Mouse (Mus musculus): Measurements from ENCODE around the gene BC048403. TPM values are rescaled to one million over a fixed set of nuclear protein-coding genes. Genes with fewer than 3 reads are reported as not detected.

BC048403 gene
- polyA plus RNA-seq, 1 experiment from 2014 or later = 1.3 TPM

GRCm38 (mm10) chr10:121750175-121750574 lies 10.4 kb downstream of the BC048403 start:
- no peaks in the 10 kb centered on the region for H3K9me3 ChIP-seq (replicated peaks; ENCODE audit: control insufficient read depth, low read length)
- no peak overlapping the region for H3K4me2 ChIP-seq (ENCODE audit: low read depth, low read length)
- 83% methylated on average over 12 of the region's 12 CpGs for WGBS (ENCODE audit: insufficient replicate concordance)
- no peaks in the 10 kb centered on the region for H3K27me3 ChIP-seq (ENCODE audit: control insufficient read depth, insufficient read depth, low read depth, low read length)
- H3K9ac ChIP-seq (ENCODE audit: low read depth, low read length) = no peak overlapping the region
- H3K4me1 ChIP-seq (ENCODE audit: control insufficient read depth, low read depth, low read length) = no peaks in the 10 kb centered on the region
- no peak for ATAC-seq (ENCODE audit: low read depth)
- peaks cover 12% of the 10 kb centered on the region for H3K36me3 ChIP-seq (ENCODE audit: control insufficient read depth, insufficient read depth)
- no peak overlapping the region for H3K4me3 ChIP-seq (ENCODE audit: low read depth, low read length)
- H3K27ac ChIP-seq (ENCODE audit: low read length) = no peak overlapping the region

DNA sequence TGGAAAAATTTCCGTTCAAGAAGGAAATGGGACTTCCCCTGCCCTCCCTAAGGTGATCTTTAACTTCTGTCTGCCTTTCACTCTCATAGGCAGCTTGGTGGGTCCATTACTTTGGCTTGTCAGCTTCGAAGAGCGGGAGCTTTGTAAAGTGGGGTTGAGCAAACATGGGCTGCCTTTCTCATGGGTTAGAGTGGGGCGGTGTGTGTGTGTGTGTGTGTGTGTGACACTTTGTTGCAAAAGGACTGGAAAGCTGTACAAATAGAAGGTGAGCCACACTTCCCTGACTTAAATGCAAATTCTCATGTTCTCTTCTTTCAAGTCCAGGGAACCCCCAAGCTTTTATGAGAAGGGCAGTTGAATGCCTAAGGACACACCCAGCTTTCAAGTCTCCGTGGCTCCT lies 14.5 kb downstream of the BC048403 start:
- H3K4me1 ChIP-seq (ENCODE audit: control insufficient read depth, low read depth, low read length) = no peaks in the 10 kb centered on the region
- peaks cover 4% of the 10 kb centered on the region; the same call in 1 of the 2 replicates for H3K36me3 ChIP-seq (ENCODE audit: control insufficient read depth, insufficient read depth)
- H3K9ac ChIP-seq (ENCODE audit: low read depth, low read length) = no peak overlapping the region
- no peak overlapping the region for H3K4me3 ChIP-seq (ENCODE audit: low read depth, low read length)
- H3K4me2 ChIP-seq (ENCODE audit: low read depth, low read length) = no peak overlapping the region
- no peak overlapping the region for H3K27ac ChIP-seq (ENCODE audit: low read length)
- H3K9me3 ChIP-seq (replicated peaks; ENCODE audit: control insufficient read depth, low read length) = no peaks in the 10 kb centered on the region
- ATAC-seq (ENCODE audit: low read depth) = no peak
- no peaks in the 10 kb centered on the region for H3K27me3 ChIP-seq (ENCODE audit: control insufficient read depth, insufficient read depth, low read depth, low read length)
- WGBS (ENCODE audit: insufficient replicate concordance) = 52% methylated on average over 5 of the region's 5 CpGs

DNA sequence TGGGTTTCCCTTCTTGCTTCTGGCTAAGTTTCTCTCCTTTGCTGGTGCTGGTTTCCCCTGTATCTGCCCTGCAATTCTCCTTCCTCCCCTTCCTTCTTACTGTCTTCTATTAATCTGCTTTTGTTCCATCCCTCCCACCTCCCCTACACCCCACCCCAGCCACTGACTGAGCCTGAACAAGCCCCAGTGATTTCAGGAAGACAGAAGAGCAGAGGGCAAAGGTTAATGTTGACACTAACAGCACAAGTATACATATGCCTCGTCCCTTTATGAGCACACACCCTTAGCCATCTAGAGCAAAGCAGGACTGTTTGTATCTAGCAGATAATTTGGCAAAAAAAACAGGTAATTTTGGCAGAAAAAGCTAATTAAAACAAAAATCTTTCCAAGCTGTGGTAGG lies 16.1 kb downstream of the BC048403 start:
- no peak overlapping the region for H3K4me3 ChIP-seq (ENCODE audit: low read depth, low read length)
- H3K4me1 ChIP-seq (ENCODE audit: control insufficient read depth, low read depth, low read length) = no peaks in the 10 kb centered on the region
- peak; percentile 35; the same call in 1 of the 2 replicates for ATAC-seq (ENCODE audit: low read depth)
- H3K36me3 ChIP-seq (ENCODE audit: control insufficient read depth, insufficient read depth) = no peaks in the 10 kb centered on the region
- no peak overlapping the region for H3K27ac ChIP-seq (ENCODE audit: low read length)
- no peak overlapping the region for H3K9ac ChIP-seq (ENCODE audit: low read depth, low read length)
- H3K4me2 ChIP-seq (ENCODE audit: low read depth, low read length) = no peak overlapping the region
- H3K9me3 ChIP-seq (replicated peaks; ENCODE audit: control insufficient read depth, low read length) = no peaks in the 10 kb centered on the region
- 39% methylated on average over 1 of the region's 1 CpGs for WGBS (ENCODE audit: insufficient replicate concordance)
- no peaks in the 10 kb centered on the region for H3K27me3 ChIP-seq (ENCODE audit: control insufficient read depth, insufficient read depth, low read depth, low read length)

DNA sequence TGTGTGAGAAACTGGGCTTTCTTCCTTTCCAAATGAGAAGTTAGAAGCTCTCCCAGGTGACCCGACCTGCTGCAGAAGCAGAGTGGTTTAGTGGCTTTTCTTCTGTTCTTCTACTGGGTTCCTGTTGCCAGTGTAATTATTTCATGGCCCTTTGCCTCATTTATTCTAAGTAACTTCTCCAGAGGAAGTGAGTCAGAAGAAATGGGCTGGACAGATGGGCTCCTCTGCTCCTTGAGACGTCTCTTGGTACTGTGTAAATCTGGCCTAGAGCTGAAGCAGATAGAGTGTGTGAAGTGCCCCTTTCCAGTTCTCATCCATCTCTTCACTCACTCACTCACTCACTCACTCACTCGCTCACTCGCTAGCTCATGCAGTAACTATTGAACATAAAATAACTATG lies 16.9 kb downstream of the BC048403 start:
- Histone ChIP-seq H3K4me1 (ENCODE audit: control insufficient read depth, low read depth, low read length) (no peaks in the 10 kb centered on the region), H3K9ac (ENCODE audit: low read depth, low read length) (no peak overlapping the region), H3K9me3 (replicated peaks; ENCODE audit: control insufficient read depth, low read length) (no peaks in the 10 kb centered on the region), H3K27me3 (ENCODE audit: control insufficient read depth, insufficient read depth, low read depth, low read length) (no peaks in the 10 kb centered on the region), H3K27ac (ENCODE audit: low read length) (no peak overlapping the region), H3K4me3 (ENCODE audit: low read depth, low read length) (no peak overlapping the region), H3K4me2 (ENCODE audit: low read depth, low read length) (no peak overlapping the region), H3K36me3 (ENCODE audit: control insufficient read depth, insufficient read depth) (no peaks in the 10 kb centered on the region)
- 57% methylated on average over 4 of the region's 4 CpGs for WGBS (ENCODE audit: insufficient replicate concordance)
- ATAC-seq (ENCODE audit: low read depth) = no peak

- Histone ChIP-seq H3K4me2 (ENCODE audit: low read depth, low read length) (no peak overlapping the region), H3K36me3 (ENCODE audit: control insufficient read depth, insufficient read depth) (no peaks in the 10 kb centered on the region), H3K4me3 (ENCODE audit: low read depth, low read length) (no peak overlapping the region), H3K9ac (ENCODE audit: low read depth, low read length) (no peak overlapping the region), H3K27me3 (ENCODE audit: control insufficient read depth, insufficient read depth, low read depth, low read length) (no peaks in the 10 kb centered on the region), H3K4me1 (ENCODE audit: control insufficient read depth, low read depth, low read length) (no peaks in the 10 kb centered on the region), H3K9me3 (replicated peaks; ENCODE audit: control insufficient read depth, low read length) (no peaks in the 10 kb centered on the region), H3K27ac (ENCODE audit: low read length) (no peak overlapping the region)
- WGBS (ENCODE audit: insufficient replicate concordance) = 40% methylated on average over 8 of the region's 8 CpGs
- ATAC-seq (ENCODE audit: low read depth) = no peak
These were observed 19.4 kb downstream of the BC048403 start for GRCm38 (mm10) chr10:121759095-121759494.

DNA sequence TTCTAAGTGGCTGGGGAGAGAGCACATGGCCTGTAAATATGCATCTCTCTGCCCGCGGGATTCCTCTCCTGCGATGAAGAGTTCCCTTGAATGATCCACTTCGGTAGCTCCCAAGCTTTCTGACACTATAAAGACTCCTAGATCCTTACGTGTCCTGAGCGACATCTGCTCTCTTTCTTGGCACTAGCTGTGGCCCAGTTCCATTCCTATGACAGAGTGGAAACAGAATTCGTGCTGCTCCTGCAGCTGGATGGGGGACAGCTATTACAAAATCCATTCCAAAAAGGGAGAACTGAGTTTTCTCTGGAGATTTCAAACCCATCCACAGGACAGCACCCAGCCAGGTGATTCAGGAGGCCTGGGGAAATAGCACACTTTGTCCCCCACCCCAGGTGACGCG lies 22.4 kb downstream of the BC048403 start:
- no peak overlapping the region for H3K27ac ChIP-seq (ENCODE audit: low read length)

DNA sequence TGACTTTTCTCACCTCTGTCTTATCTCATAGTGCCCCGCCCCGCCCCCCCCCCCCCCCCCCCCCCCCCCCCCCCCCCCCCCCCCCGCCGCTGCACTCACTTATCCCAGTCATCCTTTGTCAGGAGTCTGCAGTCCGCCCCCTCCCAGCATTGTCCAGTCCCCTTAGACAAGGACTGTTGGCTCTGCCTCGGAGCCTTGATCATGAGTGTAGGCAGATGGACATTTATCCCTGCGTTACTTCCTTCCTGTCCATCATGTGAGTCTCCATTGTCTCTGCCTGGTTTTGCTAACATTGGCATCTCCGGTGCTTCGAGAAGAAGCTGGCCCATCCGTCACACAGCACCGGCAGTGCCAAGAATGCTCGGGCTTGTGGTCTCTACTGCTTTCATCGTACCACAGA lies 23.5 kb downstream of the BC048403 start:
- Histone ChIP-seq H3K27me3 (ENCODE audit: control insufficient read depth, insufficient read depth, low read depth, low read length) (no peaks in the 10 kb centered on the region), H3K27ac (ENCODE audit: low read length) (no peak overlapping the region), H3K4me2 (ENCODE audit: low read depth, low read length) (no peak overlapping the region), H3K9me3 (replicated peaks; ENCODE audit: control insufficient read depth, low read length) (no peaks in the 10 kb centered on the region), H3K4me1 (ENCODE audit: control insufficient read depth, low read depth, low read length) (no peaks in the 10 kb centered on the region), H3K36me3 (ENCODE audit: control insufficient read depth, insufficient read depth) (no peaks in the 10 kb centered on the region), H3K9ac (ENCODE audit: low read depth, low read length) (no peak overlapping the region), H3K4me3 (ENCODE audit: low read depth, low read length) (no peak overlapping the region)
- WGBS (ENCODE audit: insufficient replicate concordance) = 71% methylated on average over 8 of the region's 13 CpGs
- no peak for ATAC-seq (ENCODE audit: low read depth)

More for the DNA sequence above, 22.4 kb downstream of the BC048403 start:
- Histone ChIP-seq H3K36me3 (ENCODE audit: control insufficient read depth, insufficient read depth) (no peaks in the 10 kb centered on the region), H3K4me2 (ENCODE audit: low read depth, low read length) (no peak overlapping the region), H3K27me3 (ENCODE audit: control insufficient read depth, insufficient read depth, low read depth, low read length) (no peaks in the 10 kb centered on the region), H3K9me3 (replicated peaks; ENCODE audit: control insufficient read depth, low read length) (no peaks in the 10 kb centered on the region), H3K9ac (ENCODE audit: low read depth, low read length) (no peak overlapping the region), H3K4me3 (ENCODE audit: low read depth, low read length) (no peak overlapping the region), H3K4me1 (ENCODE audit: control insufficient read depth, low read depth, low read length) (no peaks in the 10 kb centered on the region)
- 71% methylated on average over 9 of the region's 9 CpGs for WGBS (ENCODE audit: insufficient replicate concordance)
- ATAC-seq (ENCODE audit: low read depth) = no peak

GRCm38 (mm10) chr10:121764469-121765173 lies 24.9 kb downstream of the BC048403 start:
- Histone ChIP-seq H3K27ac (ENCODE audit: low read length) (no peak overlapping the region), H3K9ac (ENCODE audit: low read depth, low read length) (no peak overlapping the region), H3K4me2 (ENCODE audit: low read depth, low read length) (no peak overlapping the region), H3K9me3 (replicated peaks; ENCODE audit: control insufficient read depth, low read length) (no peaks in the 10 kb centered on the region), H3K27me3 (ENCODE audit: control insufficient read depth, insufficient read depth, low read depth, low read length) (no peaks in the 10 kb centered on the region), H3K4me3 (ENCODE audit: low read depth, low read length) (no peak overlapping the region), H3K36me3 (ENCODE audit: control insufficient read depth, insufficient read depth) (no peaks in the 10 kb centered on the region), H3K4me1 (ENCODE audit: control insufficient read depth, low read depth, low read length) (no peaks in the 10 kb centered on the region)
- 64% methylated on average over 13 of the region's 13 CpGs for WGBS (ENCODE audit: insufficient replicate concordance)
- ATAC-seq (ENCODE audit: low read depth) = no peak

DNA sequence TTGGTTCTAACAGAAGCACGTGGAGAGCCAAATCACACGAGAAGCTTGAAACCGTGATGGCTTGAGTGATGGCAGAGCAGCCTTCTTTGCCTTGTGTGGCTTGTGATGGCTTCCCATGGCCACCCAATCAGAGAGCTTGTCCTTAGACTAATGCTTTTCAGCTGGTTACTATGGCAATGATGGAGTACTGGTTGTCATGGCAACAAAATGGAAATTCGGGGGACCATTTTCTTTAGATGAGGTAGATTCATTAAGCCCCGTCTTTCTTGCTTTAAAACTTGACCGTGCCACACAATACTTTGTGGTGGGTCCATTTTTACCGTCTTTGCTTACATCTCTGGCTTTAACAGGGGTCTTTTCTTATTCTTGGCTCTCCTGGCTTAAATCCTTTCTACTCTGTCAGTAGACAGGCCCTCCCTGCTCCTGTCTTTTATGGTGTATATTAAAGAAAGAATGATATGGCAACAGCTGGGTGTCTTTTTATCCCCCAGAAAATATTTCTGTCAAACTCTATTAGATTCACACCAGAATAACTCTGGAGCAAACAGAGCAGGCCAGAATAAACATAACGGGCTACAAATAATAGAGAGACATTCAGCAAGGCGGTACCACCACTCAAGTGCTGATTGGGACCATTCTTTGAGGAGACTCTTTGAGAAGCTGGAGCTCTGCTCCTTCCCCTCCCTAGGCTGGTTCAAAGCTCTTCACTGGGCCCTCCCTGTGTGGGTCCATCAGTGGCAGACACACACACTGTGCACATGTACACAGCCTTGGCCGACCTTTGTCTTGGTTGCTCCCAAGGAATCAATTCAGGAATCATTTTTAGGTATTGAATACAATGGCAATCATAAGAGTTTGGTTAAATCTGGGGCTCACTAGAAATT lies 25.7 kb downstream of the BC048403 start:
- ATAC-seq (ENCODE audit: low read depth) = no peak
- H3K27ac ChIP-seq (ENCODE audit: low read length) = no peak overlapping the region
- H3K4me2 ChIP-seq (ENCODE audit: low read depth, low read length) = no peak overlapping the region
- H3K4me3 ChIP-seq (ENCODE audit: low read depth, low read length) = no peak overlapping the region
- H3K27me3 ChIP-seq (ENCODE audit: control insufficient read depth, insufficient read depth, low read depth, low read length) = no peaks in the 10 kb centered on the region
- no peaks in the 10 kb centered on the region for H3K9me3 ChIP-seq (replicated peaks; ENCODE audit: control insufficient read depth, low read length)
- 65% methylated on average over 10 of the region's 10 CpGs for WGBS (ENCODE audit: insufficient replicate concordance)
- H3K36me3 ChIP-seq (ENCODE audit: control insufficient read depth, insufficient read depth) = no peaks in the 10 kb centered on the region
- H3K9ac ChIP-seq (ENCODE audit: low read depth, low read length) = no peak overlapping the region
- H3K4me1 ChIP-seq (ENCODE audit: control insufficient read depth, low read depth, low read length) = no peaks in the 10 kb centered on the region

All from liver, embryonic 16.5 days (tissue).